Mouse (Mus musculus): ENCODE results near the gene Tnk2.

- TF ChIP-seq ZC3H11A (IDR thresholded peaks at IDR 0.05; ENCODE audit: borderline replicate concordance, low read depth, low read length), result no peak
- TF ChIP-seq HCFC1 (IDR thresholded peaks at IDR 0.05; ENCODE audit: borderline replicate concordance, insufficient read depth, low read length), result no peak
- TF ChIP-seq MAFK (IDR thresholded peaks at IDR 0.05; ENCODE audit: insufficient read depth, low read depth, low read length), result no peak
- no peak for TF ChIP-seq ZNF384 (IDR thresholded peaks at IDR 0.05; ENCODE audit: low read depth, low read length)
- no peak for TF ChIP-seq CHD2 (IDR thresholded peaks at IDR 0.05; ENCODE audit: low read depth, low read length)
Measured at GRCm38 (mm10) chr16:32593916-32594315, 49.8 kb upstream of the Tnk2 start.

All from ES-E14 (cell line).